Mouse (Mus musculus) splenic B cell, adult 2 months (primary cell): ENCODE measurements at regions not wholly inside any gene's neighbourhood (a gene's known extent, or its start where the extent isn't known, plus 50 kb on each side); places are given as distances from the start of the nearest gene placed in this dataset.
A peak's percentile ranks its signal among the peaks of the same experiment; 100 is the strongest.

ENCODE experiments used
- DNase-seq: peaks from one replicate; pipeline ENCODE4 v3.0.0-alpha.2; 2011; ENCODE audit warnings: low read depth, low spot score
- H3K27me3 ChIP-seq: 2 replicates; pipeline ENCODE4 v1.6.1; 2012; ENCODE audit warnings: mild to moderate bottlenecking, low read length, moderate library complexity, mixed read lengths; ENCODE audit not compliant: control insufficient read depth, poor library complexity, insufficient read depth, severe bottlenecking
- H3K36me3 ChIP-seq: 2 replicates; pipeline ENCODE4 v1.6.1; 2012; ENCODE audit warnings: mild to moderate bottlenecking, low read length, moderate library complexity, mixed read lengths; ENCODE audit not compliant: control insufficient read depth, poor library complexity, insufficient read depth, severe bottlenecking

GRCm38 (mm10) chr15:97188545-97188944 lies 58.4 kb upstream of the Pced1b start:
- Histone ChIP-seq H3K27me3 (no peaks in the 10 kb centered on the region), H3K36me3 (no peaks in the 10 kb centered on the region)

GRCm38 (mm10) chr15:97187831-97188230 lies 59.1 kb upstream of the Pced1b start:
- Histone ChIP-seq H3K27me3 (no peaks in the 10 kb centered on the region), H3K36me3 (no peaks in the 10 kb centered on the region)
- peak; percentile 22 for DNase-seq

More at GRCm38 (mm10) chr15:97188545-97188944, 58.4 kb upstream of the Pced1b start:
- no peak for DNase-seq

GRCm38 (mm10) chr15:97186034-97186433 lies 60.9 kb upstream of the Pced1b start:
- no peak for DNase-seq
- Histone ChIP-seq H3K36me3 (no peaks in the 10 kb centered on the region), H3K27me3 (no peaks in the 10 kb centered on the region)

GRCm38 (mm10) chr15:97182617-97183038 lies 64.3 kb upstream of the Pced1b start:
- H3K27me3 ChIP-seq, result no peaks in the 10 kb centered on the region
- peak; percentile 19 for DNase-seq
- H3K36me3 ChIP-seq, result no peaks in the 10 kb centered on the region

- DNase-seq, result no peak
- H3K27me3 ChIP-seq, result no peaks in the 10 kb centered on the region
- H3K36me3 ChIP-seq, result no peaks in the 10 kb centered on the region
Measured at GRCm38 (mm10) chr15:97180970-97181669, 65.8 kb upstream of the Pced1b start.

- DNase-seq, result no peak
- H3K36me3 ChIP-seq, result no peaks in the 10 kb centered on the region
- H3K27me3 ChIP-seq, result no peaks in the 10 kb centered on the region
Measured at GRCm38 (mm10) chr15:97178286-97178685, 68.6 kb upstream of the Pced1b start.

GRCm38 (mm10) chr15:97177806-97178205 lies 69.1 kb upstream of the Pced1b start:
- no peaks in the 10 kb centered on the region for H3K36me3 ChIP-seq
- H3K27me3 ChIP-seq, result no peaks in the 10 kb centered on the region
- DNase-seq, result no peak

- H3K27me3 ChIP-seq, result no peaks in the 10 kb centered on the region
- H3K36me3 ChIP-seq, result no peaks in the 10 kb centered on the region
- DNase-seq, result no peak
Measured at GRCm38 (mm10) chr15:97174989-97175388, 71.9 kb upstream of the Pced1b start.

GRCm38 (mm10) chr15:97173233-97173632 lies 73.7 kb upstream of the Pced1b start:
- no peaks in the 10 kb centered on the region for H3K36me3 ChIP-seq
- no peak for DNase-seq
- H3K27me3 ChIP-seq, result no peaks in the 10 kb centered on the region

- no peaks in the 10 kb centered on the region for H3K27me3 ChIP-seq
- H3K36me3 ChIP-seq, result no peaks in the 10 kb centered on the region
- DNase-seq, result no peak
Measured at GRCm38 (mm10) chr15:97170074-97170473, 76.8 kb upstream of the Pced1b start.

GRCm38 (mm10) chr15:97169381-97169780 lies 77.5 kb upstream of the Pced1b start:
- no peak for DNase-seq
- no peaks in the 10 kb centered on the region for H3K36me3 ChIP-seq

GRCm38 (mm10) chr15:97167116-97167515 lies 79.8 kb upstream of the Pced1b start:
- Histone ChIP-seq H3K36me3 (no peaks in the 10 kb centered on the region), H3K27me3 (no peaks in the 10 kb centered on the region)
- no peak for DNase-seq

More at GRCm38 (mm10) chr15:97169381-97169780, 77.5 kb upstream of the Pced1b start:
- H3K27me3 ChIP-seq, result no peaks in the 10 kb centered on the region

GRCm38 (mm10) chr15:97164616-97165015 lies 82.3 kb upstream of the Pced1b start:
- DNase-seq, result no peak
- H3K27me3 ChIP-seq, result no peaks in the 10 kb centered on the region

GRCm38 (mm10) chr15:97163971-97164370 lies 82.9 kb upstream of the Pced1b start:
- Histone ChIP-seq H3K36me3 (no peaks in the 10 kb centered on the region), H3K27me3 (no peaks in the 10 kb centered on the region)
- DNase-seq, result no peak

More at GRCm38 (mm10) chr15:97164616-97165015, 82.3 kb upstream of the Pced1b start:
- H3K36me3 ChIP-seq, result no peaks in the 10 kb centered on the region

GRCm38 (mm10) chr15:97163090-97163489 lies 83.8 kb upstream of the Pced1b start:
- no peak for DNase-seq
- Histone ChIP-seq H3K27me3 (no peaks in the 10 kb centered on the region), H3K36me3 (no peaks in the 10 kb centered on the region)

GRCm38 (mm10) chr15:97162305-97162704 lies 84.6 kb upstream of the Pced1b start:
- Histone ChIP-seq H3K27me3 (no peaks in the 10 kb centered on the region), H3K36me3 (no peaks in the 10 kb centered on the region)
- DNase-seq, result no peak
